Comparison of ENCODE assay signal across 22 mouse cellular contexts in genomic region chr4:114435381-114435780, GRCm38 (mm10). TPM values are rescaled to one million over a fixed set of nuclear protein-coding genes. Genes with fewer than 3 reads are reported as not detected.
DNase-seq lines count a peak whose midpoint lies in the region; ATAC-seq and TF ChIP-seq lines count a peak whose summit lies in the region.
"Had no signal": no experiment of that assay in that cellular context is flagged by ENCODE, and none has a peak within 500 bp of the region (broad histone marks: within the 10 kb centered on the region; RNA-seq: fewer than 3 reads in every experiment).

No protein-coding gene starts in this region.

- no peak for DNase-seq in heart, postnatal 36 days
- DNase-seq in lung, embryonic 14.5 days, result peak; percentile 77
- no peak for DNase-seq in lung, adult 2 months
- DNase-seq in left cerebral cortex, adult 18-20 months (ENCODE audit: low spot score in 2 of 2), result no peak
- no peak for DNase-seq in layer of hippocampus, adult 2 months (ENCODE audit: low spot score in 2 of 2)
- DNase-seq: cerebellum, adult 11 months; cerebellum, adult 9-11 months; kidney, adult 11 months; kidney, postnatal 36 days; layer of hippocampus, adult 9-11 months; right cerebral cortex, postnatal 14 days had no signal

- no peak overlapping the region for H3K9ac ChIP-seq in heart, embryonic 13.5 days
- H3K9ac ChIP-seq in lung, embryonic 14.5 days, result no peak overlapping the region
- H3K9ac ChIP-seq in lung, embryonic 16.5 days (ENCODE audit: low read length), result no peak overlapping the region
- H3K9ac ChIP-seq: embryonic facial prominence, embryonic 15.5 days; hindbrain, embryonic 12.5 days; kidney, embryonic 15.5 days; liver, embryonic 15.5 days had no signal

- H3K9me3 ChIP-seq in heart, embryonic 13.5 days, result no peaks in the 10 kb centered on the region
- H3K9me3 ChIP-seq in lung, embryonic 14.5 days (ENCODE audit: low read depth, low read length), result no peaks in the 10 kb centered on the region
- no peaks in the 10 kb centered on the region for H3K9me3 ChIP-seq in lung, embryonic 16.5 days (ENCODE audit: control insufficient read depth, low read length)
- H3K9me3 ChIP-seq: embryonic facial prominence, embryonic 15.5 days; hindbrain, embryonic 12.5 days; kidney, embryonic 15.5 days; liver, embryonic 15.5 days; midbrain, embryonic 10.5 days had no signal

- 0 out of 2 replicates have a peak, but pooled peaks cover 15% of the 10 kb centered on the region for H3K4me1 ChIP-seq in heart, embryonic 13.5 days
- peaks cover 7% of the 10 kb centered on the region; the same call in 1 of the 2 replicates for H3K4me1 ChIP-seq in lung, embryonic 14.5 days (ENCODE audit: insufficient read depth)
- H3K4me1 ChIP-seq in lung, adult 2 months (ENCODE audit: control insufficient read depth, insufficient read depth, low read length), result no peaks in the 10 kb centered on the region
- H3K4me1 ChIP-seq in lung, embryonic 16.5 days (replicated peaks; ENCODE audit: control insufficient read depth, insufficient read depth, low read length), result peaks cover 11% of the 10 kb centered on the region
- H3K4me1 ChIP-seq: liver, embryonic 15.5 days; midbrain, embryonic 10.5 days had no signal

- H3K36me3 ChIP-seq in heart, embryonic 13.5 days, result no peaks in the 10 kb centered on the region
- no peaks in the 10 kb centered on the region for H3K36me3 ChIP-seq in lung, embryonic 14.5 days (ENCODE audit: insufficient read depth)
- no peaks in the 10 kb centered on the region for H3K36me3 ChIP-seq in lung, embryonic 16.5 days (ENCODE audit: control insufficient read depth, insufficient read depth, low read length)
- H3K36me3 ChIP-seq: embryonic facial prominence, embryonic 15.5 days; hindbrain, embryonic 12.5 days; kidney, embryonic 15.5 days; liver, embryonic 15.5 days; midbrain, embryonic 10.5 days had no signal

- H3K27me3 ChIP-seq in heart, embryonic 13.5 days (replicated peaks), result peaks cover 41% of the 10 kb centered on the region
- no peaks in the 10 kb centered on the region for H3K27me3 ChIP-seq in lung, embryonic 14.5 days (ENCODE audit: insufficient read depth, low read length)
- H3K27me3 ChIP-seq in lung, embryonic 16.5 days (ENCODE audit: control insufficient read depth, insufficient read depth, low read depth, low read length), result no peaks in the 10 kb centered on the region
- H3K27me3 ChIP-seq: embryonic facial prominence, embryonic 15.5 days; hindbrain, embryonic 12.5 days; kidney, embryonic 15.5 days; liver, embryonic 15.5 days; Patski had no signal

- no peak overlapping the region for H3K4me3 ChIP-seq in heart, embryonic 13.5 days
- H3K4me3 ChIP-seq in lung, embryonic 14.5 days (ENCODE audit: low read depth, low read length), result no peak overlapping the region
- H3K4me3 ChIP-seq in lung, adult 2 months (replicated peaks; ENCODE audit: extremely low read depth, low read depth, low read length), result no peak overlapping the region
- H3K4me3 ChIP-seq in lung, embryonic 16.5 days (ENCODE audit: low read length), result no peak overlapping the region
- no peak overlapping the region for H3K4me3 ChIP-seq in layer of hippocampus, adult 2 months
- H3K4me3 ChIP-seq: embryonic facial prominence, embryonic 15.5 days; hindbrain, embryonic 12.5 days; kidney, embryonic 15.5 days; left cerebral cortex, adult 2 months; liver, embryonic 15.5 days; midbrain, embryonic 10.5 days had no signal

- 0 out of 2 replicates have a peak overlapping the region, but pooled peaks have one; percentile 4 for H3K4me2 ChIP-seq in heart, embryonic 13.5 days
- no peak overlapping the region for H3K4me2 ChIP-seq in lung, embryonic 14.5 days
- H3K4me2 ChIP-seq in lung, embryonic 16.5 days (ENCODE audit: low read depth, low read length), result 0 out of 2 replicates have a peak overlapping the region, but pooled peaks have one; percentile 12
- H3K4me2 ChIP-seq: embryonic facial prominence, embryonic 15.5 days; hindbrain, embryonic 12.5 days; kidney, embryonic 15.5 days; liver, embryonic 15.5 days had no signal

- no peak for TF ChIP-seq POLR2A in lung, adult 2 months (IDR thresholded peaks at IDR 0.05; ENCODE audit: borderline replicate concordance, extremely low read depth, low read depth, low read length)

- TF ChIP-seq CTCF in lung, embryonic 14.5 days (IDR thresholded peaks at IDR 0.05; ENCODE audit: low read depth), result no peak
- no peak for TF ChIP-seq CTCF in lung, adult 2 months (IDR thresholded peaks at IDR 0.05; ENCODE audit: insufficient read depth, low read length)
- TF ChIP-seq CTCF in layer of hippocampus, adult 2 months (conservative IDR thresholded peaks at IDR 0.05), result no peak

- intact Hi-C loops in heart, postnatal 36 days (cut with DNase I), result no loop called here

- no peak for ATAC-seq in heart, embryonic 13.5 days (ENCODE audit: extremely low read depth, insufficient number of reproducible peaks, low FRiP score, low TSS enrichment)
- ATAC-seq in lung, embryonic 14.5 days (ENCODE audit: insufficient read depth), result peak; percentile 87
- ATAC-seq in lung, embryonic 16.5 days (ENCODE audit: low read depth), result peak; percentile 81
- ATAC-seq: forebrain, embryonic 14.5 days; Patski had no signal

- 47% methylated on average over 7 of the region's 7 CpGs for WGBS in heart, embryonic 13.5 days
- 56% methylated on average over 7 of the region's 7 CpGs for WGBS in lung, embryonic 14.5 days
- WGBS in lung, adult 2 months, result 63% methylated on average over 7 of the region's 7 CpGs
- WGBS in lung, embryonic 16.5 days, result 45% methylated on average over 7 of the region's 7 CpGs

- no peak overlapping the region for H3K27ac ChIP-seq in heart, embryonic 13.5 days (replicated peaks)
- no peak overlapping the region for H3K27ac ChIP-seq in lung, embryonic 14.5 days (ENCODE audit: low read depth)
- no peak overlapping the region for H3K27ac ChIP-seq in lung, embryonic 16.5 days (ENCODE audit: low read length)
- H3K27ac ChIP-seq in layer of hippocampus, adult 2 months, result no peak overlapping the region
- H3K27ac ChIP-seq: embryonic facial prominence, embryonic 15.5 days; hindbrain, embryonic 12.5 days; kidney, embryonic 15.5 days; left cerebral cortex, adult 2 months; liver, embryonic 15.5 days; midbrain, embryonic 10.5 days had no signal

RNA-seq across cellular contexts. Expression of gene Trabd2b, which starts 28.9 kb away (rescaled TPM):
- 1.2 and 1.7 TPM in 2 replicates for polyA plus RNA-seq in heart, embryonic 13.5 days (2015; fragmentation: Nextera tagmentation; extraction: Ambion mirVana)
- total RNA-seq in heart, postnatal 36 days (2021), result 10 to 100 TPM; 53.1 to 71.5 TPM
- 4.6 and 4.7 TPM in 2 replicates for polyA plus RNA-seq in lung, embryonic 14.5 days (2014; fragmentation: Nextera tagmentation; extraction: Ambion mirVana)
- 6.7 and 7.8 TPM in 2 replicates for polyA plus RNA-seq in lung, adult 2 months (2012; rRNA removed)
- 5.1 and 5.4 TPM in 2 replicates for polyA plus RNA-seq in lung, embryonic 16.5 days (2015; fragmentation: Nextera tagmentation; extraction: Ambion mirVana)
- total RNA-seq in left cerebral cortex, adult 18-20 months (2021), result 1 to 10 TPM; 5.2 to 5.4 TPM
- total RNA-seq in layer of hippocampus, adult 2 months (2021), result 1 to 10 TPM; 1.5 to 1.6 TPM
- total RNA-seq: common myeloid progenitor, adult 5-6 weeks had no signal
